In the genomic region with DNA sequence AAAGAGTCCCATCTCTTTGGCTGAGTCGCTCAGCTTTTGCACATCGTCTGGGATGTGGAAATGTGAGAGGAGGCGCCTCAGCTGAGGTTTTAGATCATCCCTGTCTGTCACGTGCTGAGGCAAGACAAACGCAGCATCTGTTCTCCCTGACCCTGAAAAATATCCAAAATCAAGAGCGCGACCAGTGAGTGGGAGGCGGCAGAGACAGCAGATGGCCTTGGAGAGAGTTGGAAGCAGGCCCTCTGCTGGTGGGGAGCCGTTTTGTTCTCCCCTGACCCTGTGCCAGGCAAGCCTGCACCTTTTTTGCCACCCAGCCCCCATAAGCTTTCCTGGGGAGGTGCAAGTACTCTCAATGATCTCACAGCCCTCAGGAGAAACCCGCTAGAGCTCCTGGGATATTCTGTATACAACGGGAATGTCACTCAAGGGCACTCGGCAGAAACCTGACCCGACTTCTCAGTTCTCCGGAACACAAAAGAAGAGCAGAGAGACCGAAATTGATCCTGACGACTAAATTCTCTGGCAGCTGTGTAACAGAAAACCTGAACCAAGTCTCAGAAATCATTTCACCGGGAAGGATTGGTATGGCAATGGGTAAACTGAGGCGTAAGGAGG, we compare ENCODE assay signal across 7 mouse cellular contexts. TPM values are rescaled to one million over a fixed set of nuclear protein-coding genes. Genes with fewer than 3 reads are reported as not detected.
DNase-seq lines count a peak whose midpoint lies in the region; ATAC-seq and TF ChIP-seq lines count a peak whose summit lies in the region.

No protein-coding gene starts in this region.

- no peaks in the 10 kb centered on the region for H3K4me1 ChIP-seq in intestine, postnatal 0 days (replicated peaks; ENCODE audit: control insufficient read depth, insufficient read depth, low read length)
- peaks cover 4% of the 10 kb centered on the region; the same call in 1 of the 2 replicates for H3K4me1 ChIP-seq in midbrain, embryonic 11.5 days (ENCODE audit: control insufficient read depth, insufficient read depth, low read length)

- DNase-seq in adrenal gland, adult 2 months, result peak; percentile 83
- peak; percentile 45 for DNase-seq in embryo, embryonic 11.5 days (ENCODE audit: low read depth, low spot score)
- DNase-seq in left cerebral cortex, postnatal 36 days (ENCODE audit: low spot score in 2 of 2), result peak; percentile 68 to 70
- DNase-seq in midbrain, embryonic 11.5 days (ENCODE audit: low spot score, missing footprints), result peak; percentile 91
- peak; percentile 68 for DNase-seq in skeletal muscle tissue, adult 2 months (ENCODE audit: low read depth, low spot score)

- H3K9ac ChIP-seq in intestine, postnatal 0 days (ENCODE audit: low read depth, low read length), result no peak overlapping the region
- no peak overlapping the region for H3K9ac ChIP-seq in midbrain, embryonic 11.5 days (ENCODE audit: low read length)

- H3K27me3 ChIP-seq in intestine, postnatal 0 days (replicated peaks; ENCODE audit: control insufficient read depth, insufficient read depth, low read length), result no peaks in the 10 kb centered on the region
- no peaks in the 10 kb centered on the region; the same call in 1 of the 2 replicates for H3K27me3 ChIP-seq in midbrain, embryonic 11.5 days (ENCODE audit: control insufficient read depth, insufficient read depth, low read length)

- TF ChIP-seq CTCF in intestine, postnatal 0 days (IDR thresholded peaks at IDR 0.05; ENCODE audit: low read depth), result peak; percentile 83

- H3K4me2 ChIP-seq in intestine, postnatal 0 days (replicated peaks; ENCODE audit: low read depth), result 0 out of 2 replicates have a peak overlapping the region, but pooled peaks have one; percentile 27
- H3K4me2 ChIP-seq in midbrain, embryonic 11.5 days, result peak overlapping the region; percentile 33

- H3K4me3 ChIP-seq in intestine, postnatal 0 days (ENCODE audit: low read depth, low read length), result no peak overlapping the region
- no peak overlapping the region for H3K4me3 ChIP-seq in midbrain, embryonic 11.5 days (ENCODE audit: low read depth, low read length)

- no peaks in the 10 kb centered on the region for H3K36me3 ChIP-seq in intestine, postnatal 0 days (ENCODE audit: control insufficient read depth, insufficient read depth)
- H3K36me3 ChIP-seq in midbrain, embryonic 11.5 days (ENCODE audit: control insufficient read depth, insufficient read depth, low read length), result no peaks in the 10 kb centered on the region

- no peaks in the 10 kb centered on the region for H3K9me3 ChIP-seq in intestine, postnatal 0 days (ENCODE audit: control insufficient read depth)
- no peaks in the 10 kb centered on the region for H3K9me3 ChIP-seq in midbrain, embryonic 11.5 days (ENCODE audit: control insufficient read depth, low read length)

- ATAC-seq in granulocyte monocyte progenitor cell, adult 5-6 weeks (replicated peaks; ENCODE audit: poor library complexity, severe bottlenecking), result peak; percentile 61
- ATAC-seq in intestine, postnatal 0 days, result no peak
- ATAC-seq in midbrain, embryonic 11.5 days (ENCODE audit: low FRiP score), result peak; percentile 81

- intact Hi-C loops in left cerebral cortex, postnatal 36 days (cut with DNase I), result no loop called here

- no peak overlapping the region for H3K27ac ChIP-seq in intestine, postnatal 0 days (ENCODE audit: low read depth, low read length)
- no peak overlapping the region for H3K27ac ChIP-seq in midbrain, embryonic 11.5 days (ENCODE audit: low read depth, low read length)

- 33% methylated on average over 18 of the region's 18 CpGs for WGBS in intestine, postnatal 0 days
- 26% methylated on average over 18 of the region's 18 CpGs for WGBS in midbrain, embryonic 11.5 days

RNA-seq across cellular contexts. Expression of a gene that starts 37.6 kb away (rescaled TPM):
- total RNA-seq in adrenal gland, adult 2 months (2021), result under 1 TPM; 0.23 to 0.24 TPM
- polyA plus RNA-seq in adrenal gland, adult 2 months (2012; rRNA removed), result 0.25 and 0.44 TPM in 2 replicates
- total RNA-seq in granulocyte monocyte progenitor cell, adult 5-6 weeks (2014; fragmentation: Nextera tagmentation), result 9.7 TPM in 1 of 2 replicates, not detected in the other
- 0.05 and 0.56 TPM in 2 replicates for total RNA-seq in granulocyte monocyte progenitor cell, adult 5-6 weeks (2017)
- 8.3 and 8.4 TPM in 2 replicates for polyA plus RNA-seq in intestine, postnatal 0 days (2015; fragmentation: Nextera tagmentation; extraction: Ambion mirVana)
- total RNA-seq in left cerebral cortex, postnatal 36 days (2021), result 1 to 10 TPM; 1.6 to 1.7 TPM
- 0.33 and 0.46 TPM in 2 replicates for polyA plus RNA-seq in midbrain, embryonic 11.5 days (2014; fragmentation: Nextera tagmentation; extraction: Ambion mirVana)
